Mouse (Mus musculus) cortical plate, adult 2 months (tissue): Measurements from ENCODE around the gene Magel2. TPM values are rescaled to one million over a fixed set of nuclear protein-coding genes. Genes with fewer than 3 reads are reported as not detected.

Experiments used
- H3K27ac ChIP-seq: fragments of 200-500 bp; 2 replicates; pipeline ENCODE4 v1.5.1; 2012; ENCODE audit warnings: low read length, control low read depth, inconsistent platforms; ENCODE audit not compliant: insufficient read depth
- H3K4me1 ChIP-seq: fragments of 200-500 bp; 2 replicates; pipeline ENCODE4 v1.6.1; 2011; ENCODE audit warnings: low read length; ENCODE audit not compliant: control insufficient read depth, insufficient read depth
- H3K4me3 ChIP-seq: fragments of 200-500 bp; 2 replicates; pipeline ENCODE4 v1.5.1; 2011; ENCODE audit warnings: mild to moderate bottlenecking, low read length, control low read depth; ENCODE audit not compliant: insufficient read depth
- CTCF ChIP-seq: fragments of 200-500 bp; IDR thresholded peaks from 2 replicates; pipeline ENCODE4 v1.5.1; 2011; ENCODE audit warnings: mild to moderate bottlenecking, control low read depth, low read length; ENCODE audit not compliant: insufficient read depth; ENCODE audit errors: extremely low read depth
- POLR2A ChIP-seq: fragments of 200-500 bp; IDR thresholded peaks from 2 replicates; pipeline ENCODE4 v1.6.1; 2011; ENCODE audit warnings: mild to moderate bottlenecking, low read length, control low read depth; ENCODE audit not compliant: insufficient read depth; ENCODE audit errors: extremely low read depth
- polyA plus RNA-seq: library from polyadenylated mRNA; depleted of rRNA; stranded (reverse); fragments of >200 nt; gene quantifications from 2 replicates; pipeline ENCODE4 v1.2.3, GENCODE M21; 2012

Gene Magel2
- polyA plus RNA-seq, 1 experiment, result 0.52 TPM

GRCm38 (mm10) chr7:62377313-62377712 is 503 bp downstream of the Magel2 start:
- Histone ChIP-seq H3K4me3 (peak overlapping the region; percentile 47), H3K27ac (no peak overlapping the region), H3K4me1 (no peaks in the 10 kb centered on the region)
- TF ChIP-seq POLR2A (no peak), CTCF (no peak)

- H3K4me3 ChIP-seq, result no peak overlapping the region
- H3K27ac ChIP-seq, result no peak overlapping the region
- TF ChIP-seq CTCF, result no peak
- no peak for TF ChIP-seq POLR2A
- no peaks in the 10 kb centered on the region for H3K4me1 ChIP-seq
Observed at GRCm38 (mm10) chr7:62378529-62378928, 1.7 kb downstream of the Magel2 start.

DNA sequence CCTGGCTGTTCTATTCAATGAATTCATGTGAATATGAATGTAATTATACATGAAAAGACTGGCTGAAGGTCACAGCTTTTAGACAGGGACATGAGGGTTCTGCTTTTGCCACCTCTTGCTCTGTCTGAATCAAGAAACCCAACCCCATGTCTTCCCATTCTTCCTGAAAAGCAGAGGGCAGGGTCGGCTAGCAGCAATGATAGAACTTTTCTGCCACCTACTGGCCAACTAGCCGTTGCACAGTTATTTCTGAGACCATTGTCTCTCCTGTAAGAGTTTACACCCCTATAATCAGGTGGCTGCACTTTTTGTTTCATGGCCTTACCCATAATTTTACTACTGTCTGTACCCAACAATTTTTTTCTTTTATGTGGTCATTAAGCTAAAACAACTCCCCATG is 5.6 kb downstream of the Magel2 start:
- H3K4me3 ChIP-seq, result no peak overlapping the region
- TF ChIP-seq CTCF (peak; percentile 62), POLR2A (no peak)
- H3K4me1 ChIP-seq, result no peaks in the 10 kb centered on the region
- H3K27ac ChIP-seq, result no peak overlapping the region

DNA sequence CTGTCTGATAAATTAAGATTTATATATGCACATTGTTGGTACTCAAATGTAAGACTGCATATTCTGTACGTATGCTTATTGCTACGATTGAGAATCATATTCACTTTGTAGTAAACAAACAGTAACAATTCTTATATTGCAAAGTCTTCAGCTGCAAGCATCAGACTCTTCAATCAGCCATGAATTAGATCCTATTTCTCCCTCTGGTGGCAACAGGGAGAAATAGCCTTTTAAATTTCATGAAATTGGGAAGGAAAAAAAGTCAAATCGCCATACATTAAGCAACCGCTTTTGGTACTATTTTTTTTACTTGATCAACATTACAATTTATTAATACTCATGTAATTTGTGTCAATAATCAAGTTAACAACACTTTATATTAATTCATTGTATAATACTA is 11.5 kb downstream of the Magel2 start:
- TF ChIP-seq POLR2A (no peak), CTCF (no peak)
- Histone ChIP-seq H3K4me3 (no peak overlapping the region), H3K4me1 (no peaks in the 10 kb centered on the region), H3K27ac (no peak overlapping the region)

GRCm38 (mm10) chr7:62392202-62392601 is 15.4 kb downstream of the Magel2 start:
- TF ChIP-seq POLR2A (no peak), CTCF (no peak)
- Histone ChIP-seq H3K27ac (no peak overlapping the region), H3K4me3 (no peak overlapping the region)

DNA sequence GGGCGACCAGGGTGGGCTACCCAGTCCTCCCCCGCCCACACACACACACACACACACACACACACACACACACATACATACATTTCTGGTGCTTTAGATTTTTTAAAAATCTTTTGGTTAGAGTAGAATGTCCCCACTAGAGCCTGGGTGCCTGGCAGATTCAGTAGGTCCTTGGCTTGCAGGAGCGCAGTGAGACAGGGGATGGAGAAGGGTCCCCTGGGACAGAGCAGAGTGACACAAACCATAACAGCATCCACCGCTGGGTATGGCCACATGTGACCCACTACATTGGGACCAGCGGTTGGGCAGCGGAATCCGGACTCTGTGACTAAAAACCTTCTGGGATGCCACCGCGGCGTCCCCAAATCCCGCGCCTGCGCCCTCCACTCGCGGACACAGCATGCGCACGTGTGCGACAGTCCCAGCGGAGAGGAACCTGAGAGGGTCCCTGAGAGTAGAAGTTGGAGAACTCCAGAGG is 29.8 kb downstream of the Magel2 start:
- H3K4me1 ChIP-seq, result no peaks in the 10 kb centered on the region
- H3K4me3 ChIP-seq, result peak overlapping the region; percentile 56
- no peak for TF ChIP-seq CTCF
- TF ChIP-seq POLR2A, result no peak
- H3K27ac ChIP-seq, result no peak overlapping the region

More at GRCm38 (mm10) chr7:62392202-62392601, 15.4 kb downstream of the Magel2 start:
- H3K4me1 ChIP-seq, result no peaks in the 10 kb centered on the region

- Histone ChIP-seq H3K4me3 (no peak overlapping the region), H3K4me1 (no peaks in the 10 kb centered on the region), H3K27ac (no peak overlapping the region)
- TF ChIP-seq POLR2A, result no peak
- no peak for TF ChIP-seq CTCF
Observed at GRCm38 (mm10) chr7:62407803-62408202, 31.0 kb downstream of the Magel2 start.

DNA sequence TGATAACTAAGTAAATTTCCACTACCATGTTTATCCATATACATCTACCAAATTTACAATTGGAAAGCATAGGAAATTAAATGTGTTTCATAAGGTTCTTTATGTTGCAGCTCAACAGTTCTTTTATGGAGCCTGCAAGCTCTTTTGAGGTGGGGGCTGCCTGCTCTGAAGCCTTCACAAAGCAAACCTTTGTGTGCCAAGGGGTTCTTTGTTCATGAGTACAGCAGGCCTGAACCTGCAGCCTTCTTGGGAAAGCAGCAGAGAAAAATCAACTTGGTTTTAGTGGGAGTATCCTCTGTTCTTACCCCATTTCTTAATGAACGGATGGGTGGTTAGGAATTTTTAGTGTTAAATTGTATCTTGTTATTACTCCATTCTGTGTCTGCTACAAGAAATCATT is 38.4 kb downstream of the Magel2 start:
- no peaks in the 10 kb centered on the region for H3K4me1 ChIP-seq
- TF ChIP-seq CTCF (no peak), POLR2A (no peak)
- no peak overlapping the region for H3K27ac ChIP-seq
- no peak overlapping the region for H3K4me3 ChIP-seq

DNA sequence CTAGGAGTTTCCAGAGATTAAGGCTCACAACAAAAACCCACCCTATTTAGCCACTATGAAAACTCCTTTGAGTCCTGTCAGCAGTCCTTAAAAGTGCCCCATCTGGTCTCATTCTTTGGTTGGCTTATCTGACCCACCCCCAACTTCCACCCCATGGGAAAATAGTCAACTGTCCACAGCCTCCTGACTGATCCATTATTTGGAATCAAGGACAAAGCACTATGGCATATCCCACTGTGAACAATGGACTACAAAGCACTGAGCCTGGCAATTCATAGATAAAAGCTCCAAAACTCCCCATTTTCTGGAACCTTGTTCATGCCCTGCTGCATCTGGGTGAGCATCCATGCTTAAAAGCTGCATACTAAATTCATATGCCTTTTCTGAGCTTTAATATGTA is 39.4 kb downstream of the Magel2 start:
- Histone ChIP-seq H3K4me3 (no peak overlapping the region), H3K27ac (no peak overlapping the region), H3K4me1 (no peaks in the 10 kb centered on the region)
- no peak for TF ChIP-seq POLR2A
- TF ChIP-seq CTCF, result no peak

- TF ChIP-seq CTCF (no peak), POLR2A (no peak)
- Histone ChIP-seq H3K27ac (no peak overlapping the region), H3K4me3 (no peak overlapping the region), H3K4me1 (no peaks in the 10 kb centered on the region)
Observed at GRCm38 (mm10) chr7:62418346-62418745, 41.5 kb downstream of the Magel2 start.

DNA sequence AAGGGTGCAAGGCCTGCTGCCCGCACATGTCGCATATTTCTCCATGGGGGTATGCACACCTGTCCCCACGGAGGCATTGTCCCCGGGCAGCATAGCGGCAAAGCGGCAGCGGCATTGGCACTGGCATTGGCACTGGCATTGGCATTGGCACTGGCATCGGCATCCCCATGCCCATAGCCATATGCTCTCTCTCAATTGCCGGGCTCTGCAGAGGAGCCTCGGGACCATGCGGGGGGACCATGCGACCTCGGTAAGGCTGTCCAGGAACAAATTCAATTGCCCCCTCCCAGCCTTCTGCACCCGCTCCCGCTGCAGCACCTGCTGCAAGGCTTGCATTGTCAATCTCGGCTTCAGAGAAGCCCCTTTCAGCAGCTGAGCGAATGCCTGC is 42.3 kb downstream of the Magel2 start:
- no peaks in the 10 kb centered on the region for H3K4me1 ChIP-seq
- H3K4me3 ChIP-seq, result peak overlapping the region; percentile 55; the same call in 1 of the 2 replicates
- no peak overlapping the region for H3K27ac ChIP-seq
- no peak for TF ChIP-seq CTCF
- TF ChIP-seq POLR2A, result no peak
